Mouse (Mus musculus) layer of hippocampus, adult 18-20 months (tissue): Measurements from ENCODE around the gene Bbox1. TPM values are rescaled to one million over a fixed set of nuclear protein-coding genes. Genes with fewer than 3 reads are reported as not detected.

Experiments used
- DNase-seq, 2 experiments: peaks; one replicate each; pipeline ENCODE4 v3.0.0; 2022; ENCODE audit warnings: low spot score in 2 of 2
- long read RNA-seq: library from polyadenylated mRNA; stranded (forward); transcript quantifications from one replicate; pipeline ENCODE4 v2.0.0, GENCODE M21; 2021
- total RNA-seq, 2 experiments: library from RNA; stranded (reverse); gene quantifications; 2 replicates each; pipeline ENCODE4 v1.2.3; 2021

Gene Bbox1
- total RNA-seq, result 1 to 10 TPM; 1.3 to 1.5 TPM
- long read RNA-seq, partial matches to known transcripts, result 0 of 1 reads
- long read RNA-seq, other reads (novel, unspliced or antisense), result 1 of 1 reads

DNA sequence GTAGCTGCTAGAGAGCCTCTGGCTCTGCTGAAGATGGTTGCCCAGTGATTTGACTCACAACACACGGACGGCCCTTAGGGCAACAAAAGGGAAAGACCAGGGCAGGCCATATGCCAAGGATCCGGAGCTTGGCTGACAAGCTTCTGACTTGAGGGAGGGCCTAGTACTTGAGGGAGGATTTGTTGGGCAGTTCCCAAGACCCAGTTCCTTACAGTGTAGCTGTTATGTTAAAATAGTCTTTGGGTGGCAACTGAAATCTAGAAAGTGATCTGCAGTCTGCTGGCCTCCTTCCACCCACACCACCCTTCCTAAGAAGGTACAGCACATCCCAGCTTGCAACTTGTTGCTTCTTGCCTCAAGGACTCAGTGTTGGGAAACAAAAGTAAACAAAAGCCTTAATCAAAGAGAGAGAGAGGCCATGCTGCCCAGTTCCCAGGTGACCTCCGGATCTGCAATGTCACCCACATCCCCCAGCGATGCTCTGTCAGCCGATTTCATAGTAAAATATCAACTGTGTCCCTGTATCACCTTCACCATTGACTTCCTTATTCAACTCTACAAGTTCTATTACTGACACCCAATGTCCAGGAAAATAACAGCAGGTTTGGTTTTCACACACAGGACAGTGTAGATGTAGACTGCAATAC, at the start of gene Bbox1:
Bbox1 (minus strand) TSS at position 52 of the 647 bp plus-strand sequence.
- DNase-seq, result no peak

DNA sequence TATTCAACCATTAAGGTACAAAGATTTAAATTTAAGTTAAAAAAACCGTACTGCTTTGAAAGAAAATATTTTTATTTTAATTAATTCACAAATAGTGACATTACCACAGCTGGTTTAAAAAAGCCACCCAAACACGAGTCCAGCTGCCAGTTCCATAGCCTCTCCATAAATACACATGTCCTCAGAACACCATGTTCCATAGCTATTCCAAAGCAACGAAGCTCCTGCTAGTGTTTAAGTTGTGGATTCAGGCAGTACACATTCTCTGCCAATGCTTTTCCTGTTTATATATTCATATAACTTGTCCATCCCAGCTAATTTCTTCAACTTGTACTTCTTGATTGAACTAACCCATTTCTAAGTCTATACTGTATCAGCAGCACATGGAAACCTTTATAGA, 49.5 kb upstream of the Bbox1 start:
- DNase-seq, result no peak

- DNase-seq, result peak; percentile 19 to 56
Measured at GRCm38 (mm10) chr2:110362432-110363283, 48.3 kb upstream of the Bbox1 start, which contains the start of gene Fibin. Gene Fibin, minus strand, starts transcription at chr2:110363183.

DNA sequence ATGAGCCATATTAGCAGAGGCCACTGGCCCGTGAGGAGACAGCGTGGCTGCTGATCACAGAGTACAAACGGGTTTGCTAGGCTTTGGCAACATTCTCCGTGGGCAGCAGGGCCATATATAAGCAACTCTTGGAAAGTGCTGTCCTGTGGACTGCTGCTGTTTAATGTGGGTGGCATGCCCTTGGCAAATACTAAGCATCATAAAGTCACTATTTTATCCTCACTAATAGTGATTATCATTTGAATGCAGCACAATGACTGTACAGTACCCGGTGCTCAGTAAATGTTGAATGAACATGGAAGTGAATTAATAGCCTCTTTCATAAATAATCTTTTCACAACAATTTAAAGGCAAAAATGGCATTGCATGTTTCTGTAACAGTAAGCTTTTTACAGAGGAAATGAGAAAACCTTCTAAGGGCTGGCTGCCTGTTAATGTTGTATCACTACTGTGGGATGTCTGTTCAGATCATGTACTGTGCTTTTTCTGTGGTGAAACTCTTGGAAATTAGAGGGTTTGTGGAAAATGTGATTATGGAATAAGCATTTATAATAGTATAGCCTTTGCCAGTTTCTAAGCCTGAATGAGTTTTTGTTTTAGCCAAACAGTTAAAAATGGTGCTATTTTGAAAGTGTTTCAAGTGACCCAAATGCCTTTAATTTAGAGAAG, 39.1 kb upstream of the Bbox1 start:
- DNase-seq, result no peak

- no peak for DNase-seq
Measured at GRCm38 (mm10) chr2:110351843-110352251, 37.5 kb upstream of the Bbox1 start.

GRCm38 (mm10) chr2:110351406-110351805, 37.0 kb upstream of the Bbox1 start:
- no peak for DNase-seq

- DNase-seq, result no peak
Measured at GRCm38 (mm10) chr2:110328953-110329352, 14.6 kb upstream of the Bbox1 start.

GRCm38 (mm10) chr2:110319949-110320348, 5.6 kb upstream of the Bbox1 start:
- DNase-seq, result no peak

- DNase-seq, result no peak
Measured at GRCm38 (mm10) chr2:110319266-110319665, 4.9 kb upstream of the Bbox1 start.

- no peak for DNase-seq
Measured at GRCm38 (mm10) chr2:110318719-110319118, 4.4 kb upstream of the Bbox1 start.

DNA sequence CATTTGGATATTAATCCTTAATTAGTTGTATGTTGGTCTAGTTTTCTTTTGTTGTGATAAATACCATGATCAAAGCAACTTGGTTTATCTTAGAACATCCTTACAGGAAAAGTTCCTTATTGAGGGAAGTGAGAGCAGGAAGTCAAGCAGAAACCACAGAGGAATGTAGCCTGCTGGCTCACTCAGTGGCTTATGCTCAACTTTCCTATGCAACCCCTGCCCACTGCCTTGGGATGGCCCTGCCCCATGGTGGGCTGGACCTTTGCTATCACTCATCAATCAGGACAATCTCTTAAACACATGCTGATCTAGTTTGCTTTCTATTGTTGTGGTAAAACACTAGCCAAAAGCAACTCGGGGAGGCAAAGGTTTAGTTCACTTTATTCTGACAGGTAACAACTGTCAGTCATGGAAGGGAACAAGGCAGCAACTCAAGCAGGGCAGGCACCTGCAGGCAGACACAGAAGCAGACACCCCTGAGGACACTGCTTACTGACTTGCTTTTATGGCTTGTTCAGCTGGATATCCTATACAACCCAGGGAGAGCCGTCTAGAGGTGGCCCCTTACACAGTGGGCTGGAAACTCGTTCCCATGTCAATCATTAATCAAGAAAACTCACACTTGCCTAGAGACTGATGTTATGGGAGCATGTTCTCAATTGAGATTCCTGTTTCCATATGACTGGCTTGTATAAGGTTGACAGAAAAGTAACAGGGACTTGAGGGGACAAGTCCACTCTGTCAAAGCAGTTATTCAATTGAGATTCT, 1.9 kb upstream of the Bbox1 start:
- no peak for DNase-seq

- DNase-seq, result no peak
Measured at GRCm38 (mm10) chr2:110314074-110314473, 286 bp downstream of the Bbox1 start.

- DNase-seq, result no peak
Measured at GRCm38 (mm10) chr2:110313305-110313824, 995 bp downstream of the Bbox1 start.

GRCm38 (mm10) chr2:110305358-110306283, 8.7 kb downstream of the Bbox1 start:
- no peak for DNase-seq

DNA sequence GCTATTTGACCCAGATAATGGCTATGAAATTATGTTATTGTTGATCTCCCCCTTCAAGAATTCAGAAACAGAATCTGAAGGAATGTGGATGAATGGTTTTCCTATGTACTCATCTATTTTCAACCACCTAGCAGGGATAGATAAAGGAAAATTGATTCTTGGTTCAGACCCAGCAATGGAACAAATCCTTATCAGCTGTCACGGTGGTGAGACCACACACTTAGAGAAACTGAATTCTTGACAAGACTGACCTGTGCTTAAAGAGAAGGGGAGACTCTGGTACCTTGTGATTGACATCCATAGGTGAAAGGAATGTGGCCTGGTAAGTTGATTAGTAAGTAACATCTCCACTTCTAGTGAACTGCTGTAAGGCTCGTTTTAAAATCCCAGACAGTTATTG, 12.1 kb downstream of the Bbox1 start:
- no peak for DNase-seq

DNA sequence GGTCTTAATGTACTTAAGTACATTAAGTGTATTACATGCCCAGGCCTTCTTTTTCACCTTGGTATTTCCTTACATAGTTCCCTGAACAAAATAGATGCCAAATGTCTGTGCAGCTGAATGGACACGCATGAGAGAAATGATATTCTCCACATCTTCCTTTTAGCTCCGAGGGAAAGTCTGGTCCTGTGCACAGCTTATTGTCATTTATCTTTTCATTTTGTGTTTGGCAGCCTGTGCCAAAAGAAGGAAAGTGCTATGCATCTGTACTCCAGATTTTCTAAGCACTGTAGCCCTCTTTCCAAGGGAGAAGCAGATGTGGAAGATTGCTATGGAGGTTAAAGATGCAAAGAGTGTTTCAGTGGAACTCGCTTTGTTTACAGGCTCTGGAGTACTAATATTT, 13.0 kb downstream of the Bbox1 start:
- DNase-seq, result no peak

DNA sequence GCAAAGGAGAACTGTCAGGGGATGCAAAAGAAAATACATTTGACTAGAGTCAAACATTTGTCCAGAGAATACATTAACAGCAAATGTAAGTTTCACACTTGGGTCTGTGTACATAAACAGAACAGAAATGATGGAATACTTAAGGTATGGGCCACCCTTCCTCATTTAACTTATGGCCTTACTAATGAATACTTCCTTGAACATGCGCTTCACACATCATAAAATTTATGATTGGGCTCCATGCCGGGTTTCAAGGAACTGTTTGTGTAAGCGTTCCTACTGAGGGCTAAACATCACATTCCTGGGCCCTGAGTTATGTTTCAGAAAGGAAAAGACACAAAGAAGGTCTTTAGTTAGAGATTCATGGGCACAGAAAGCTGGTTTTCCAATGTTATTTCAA, 19.4 kb downstream of the Bbox1 start:
- no peak for DNase-seq

- no peak for DNase-seq
Measured at GRCm38 (mm10) chr2:110287959-110288358, 26.4 kb downstream of the Bbox1 start.

GRCm38 (mm10) chr2:110285829-110286504, 28.4 kb downstream of the Bbox1 start:
- no peak for DNase-seq
